Mouse (Mus musculus): ENCODE data around the gene 4430402I18Rik.

GRCm38 (mm10) chr19:28974862-28975611 lies 7.4 kb upstream of the 4430402I18Rik start:
- no peak for TF ChIP-seq GATA1 (IDR thresholded peaks at IDR 0.05; ENCODE audit: borderline replicate concordance, low read length)
- no peak for TF ChIP-seq FLI1 (IDR thresholded peaks at IDR 0.05; ENCODE audit: low read length)
